Mouse (Mus musculus) heart, adult 18-20 months (tissue): ENCODE measurements around the gene Olfr267. TPM values are rescaled to one million over a fixed set of nuclear protein-coding genes. Genes with fewer than 3 reads are reported as not detected.

Experiments used
- DNase-seq, 2 experiments: peaks; one replicate each; pipeline ENCODE4 v3.0.0; 2021 to 2022; ENCODE audit warnings: mixed read lengths in 1 of 2
- long read RNA-seq, 2 experiments: library from polyadenylated mRNA; stranded (forward); transcript quantifications; one replicate each; pipeline ENCODE4 v2.0.0; 2021
- total RNA-seq, 2 experiments: library from RNA; stranded (reverse); gene quantifications; 2 replicates each; pipeline ENCODE4 v1.2.3; 2021

Gene Olfr267
- not detected for total RNA-seq
- long read RNA-seq, experiment 1 = 0 reads
- long read RNA-seq, experiment 2 = 0 reads

GRCm38 (mm10) chr4:58787616-58788015 is at the start of gene Olfr267:
Gene Olfr267, minus strand, starts transcription at chr4:58787716.
- DNase-seq = no peak

DNA sequence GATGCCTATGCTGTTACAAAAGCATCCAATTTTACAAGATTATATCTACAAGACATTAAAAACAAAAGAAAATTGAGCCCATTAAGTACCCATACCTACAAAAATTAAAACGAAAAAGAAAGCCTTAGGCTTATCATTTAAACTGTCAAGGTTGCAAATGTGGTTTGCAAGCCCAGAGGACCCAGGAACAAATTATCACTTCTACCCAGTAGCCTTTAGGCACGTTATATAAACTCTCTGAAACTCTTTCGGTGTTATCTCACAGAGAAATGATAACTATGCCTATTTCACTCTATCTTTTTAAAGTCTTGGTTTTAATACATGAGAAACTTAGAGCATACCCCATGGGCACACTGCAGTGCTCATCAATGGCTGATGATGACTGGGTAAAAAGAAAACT is 45.4 kb upstream of the Olfr267 start:
- no peak for DNase-seq

- DNase-seq = peak; percentile 12 to 14
Measured at GRCm38 (mm10) chr4:58825921-58826320, 38.4 kb upstream of the Olfr267 start.

- no peak for DNase-seq
Measured at GRCm38 (mm10) chr4:58786659-58787058, 857 bp downstream of the Olfr267 start.

DNA sequence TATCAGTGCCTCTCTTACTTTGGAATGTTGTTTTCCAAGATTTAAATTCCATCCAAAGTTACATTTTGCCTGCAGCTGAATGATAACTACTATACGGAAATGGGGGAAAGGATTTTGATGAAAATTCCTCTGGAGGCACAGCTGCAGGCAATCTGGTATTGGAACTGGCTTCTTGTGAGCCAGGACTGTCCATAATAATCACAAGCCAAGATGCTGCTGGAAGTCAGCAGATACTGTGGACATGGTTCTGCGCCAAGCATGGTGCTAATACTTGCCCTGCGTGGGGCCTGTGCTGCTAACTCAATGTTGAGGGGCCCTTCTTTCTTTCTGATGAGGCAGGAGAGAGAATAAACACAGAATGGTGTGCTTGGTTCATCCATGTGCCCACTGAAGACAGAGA is 24.1 kb downstream of the Olfr267 start:
- DNase-seq = peak; percentile 15 to 28

- DNase-seq = peak; percentile 5 to 41
Measured at GRCm38 (mm10) chr4:58749510-58749909, 38.0 kb downstream of the Olfr267 start.

DNA sequence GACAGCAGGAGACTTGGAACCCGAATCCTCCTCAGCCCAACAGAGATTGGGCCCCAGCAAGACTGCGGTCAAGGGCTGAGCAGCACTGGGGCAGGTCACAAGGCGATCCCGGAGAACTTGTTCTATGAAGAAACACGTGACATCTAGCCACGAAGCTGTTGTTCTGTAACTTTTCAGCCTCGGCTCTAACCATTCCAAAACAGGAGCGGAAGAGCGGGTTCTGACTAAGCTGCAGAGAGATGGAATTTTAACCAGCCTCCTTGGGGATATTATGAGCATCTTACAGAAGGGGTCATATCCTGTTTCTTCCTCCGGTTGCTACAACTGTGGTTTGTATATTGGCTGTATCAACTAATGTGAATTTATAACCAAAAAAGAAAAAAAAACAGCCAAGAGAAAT is 38.4 kb downstream of the Olfr267 start:
- peak; percentile 52 to 78 for DNase-seq

DNA sequence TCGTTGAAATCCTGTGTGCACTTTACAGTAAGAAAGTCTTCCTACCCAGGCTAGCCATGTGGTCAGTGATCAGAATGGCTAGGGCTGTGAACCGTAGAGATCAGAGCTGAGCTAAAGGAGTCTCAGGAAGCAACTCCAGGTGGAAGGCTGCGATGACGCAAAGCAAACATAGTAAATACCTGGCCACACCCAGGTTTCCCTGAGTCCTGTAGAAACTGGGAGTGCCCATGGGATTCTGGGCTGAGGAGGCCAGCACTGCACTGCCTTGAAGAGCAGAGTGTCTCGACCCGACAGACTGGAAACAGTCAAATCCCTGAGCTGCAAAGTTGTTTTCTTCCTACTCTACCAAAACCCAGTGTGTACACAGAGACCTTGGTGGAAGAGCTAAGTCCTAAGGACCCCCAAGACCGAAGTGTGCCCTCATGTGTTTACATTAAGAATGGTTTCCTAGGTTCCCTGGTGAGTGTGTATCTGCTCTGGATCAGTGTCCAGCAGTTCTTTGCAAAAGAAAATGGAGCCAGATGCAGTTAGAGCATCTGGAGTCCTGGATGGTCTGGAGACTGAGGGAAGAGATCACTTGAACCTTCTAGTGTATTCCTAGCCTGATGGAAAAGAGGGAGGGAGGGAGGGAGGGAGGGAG is 41.8 kb downstream of the Olfr267 start:
- no peak for DNase-seq

- DNase-seq = peak in 1 of 2 experiments; percentile 30
Measured at GRCm38 (mm10) chr4:58736867-58737633, 50.5 kb downstream of the Olfr267 start.

Other genes starting within 250 kb of the Olfr267 start
- 1 to 10 TPM; 7.0 to 7.5 TPM for gene Lpar1, start 233.8 kb downstream of the Olfr267 start, total RNA-seq
- 100 to 1,000 TPM; 205 to 221 TPM for gene Ecpas, start 125.0 kb upstream of the Olfr267 start, total RNA-seq
- gene Zkscan16, start 155.9 kb upstream of the Olfr267 start, total RNA-seq = under 1 TPM; 0.15 to 0.39 TPM
- 1 to 10 TPM; 3.0 to 3.7 TPM for gene Ptgr1, start 199.4 kb upstream of the Olfr267 start, total RNA-seq
- gene Dnajc25, start 207.3 kb upstream of the Olfr267 start, total RNA-seq = 10 to 100 TPM; 19.8 to 22.3 TPM
- 1 to 10 TPM; 4.2 to 4.4 TPM for gene Gm20503, start 215.5 kb upstream of the Olfr267 start, total RNA-seq
- 10 to 100 TPM; 13.4 to 15.5 TPM for gene Gng10, start 247.4 kb upstream of the Olfr267 start, total RNA-seq